Mouse (Mus musculus) naive thymus-derived CD4-positive, alpha-beta T cell, adult 5 months (primary cell): ENCODE results near the gene Gm5934. TPM values are rescaled to one million over a fixed set of nuclear protein-coding genes. Genes with fewer than 3 reads are reported as not detected.

ENCODE experiments used
- polyA plus RNA-seq: library from polyadenylated mRNA; unstranded; fragments of 100-300 nt; shearing (Covaris generic); gene quantifications from one replicate; pipeline ENCODE4 v1.2.1, GENCODE M21; 2017

The Gm5934 gene
- polyA plus RNA-seq: not detected

GRCm38 (mm10) chrX:24500660-24501059, at the start of gene Gm5934:
Gene Gm5934, minus strand, starts transcription at chrX:24500760.

Other genes starting within 250 kb of the Gm5934 start
- not detected for gene Gm4297, start 74.1 kb upstream of the Gm5934 start, polyA plus RNA-seq